Mouse (Mus musculus): ENCODE results near the gene Dner. TPM values are rescaled to one million over a fixed set of nuclear protein-coding genes. Genes with fewer than 3 reads are reported as not detected.

Gene Dner
- polyA plus RNA-seq, 1 experiment from 2014 or later, result 343 TPM

DNA sequence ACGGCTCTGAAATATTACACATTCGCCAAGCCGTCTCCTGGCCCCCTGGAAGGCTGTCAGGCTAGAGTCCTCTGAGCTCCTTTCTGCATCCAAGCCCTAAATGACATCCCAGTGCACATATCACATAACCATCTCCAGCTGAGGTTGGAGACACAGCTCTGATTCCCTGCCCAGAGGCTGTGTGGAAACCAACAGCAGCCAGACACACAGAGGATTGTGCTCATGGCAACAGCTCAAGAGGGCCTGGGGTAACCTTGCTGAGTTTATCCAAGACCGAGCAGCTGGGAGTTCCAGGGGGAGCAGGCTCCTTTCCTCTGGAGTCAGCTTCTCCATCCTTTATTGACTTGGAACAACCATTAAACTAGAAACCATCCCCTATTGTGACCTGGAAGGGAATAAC is 177.7 kb downstream of the Dner start:
- 46% methylated on average over 4 of the region's 4 CpGs for whole genome bisulfite sequencing
- Histone ChIP-seq H3K27me3 (no peaks in the 10 kb centered on the region), H3K4me3 (no peak overlapping the region), H3K27ac (replicated peaks) (0 out of 2 replicates have a peak overlapping the region, but pooled peaks have one; percentile 0), H3K9ac (no peak overlapping the region), H3K36me3 (no peaks in the 10 kb centered on the region), H3K4me1 (replicated peaks) (peaks cover 3% of the 10 kb centered on the region; the same call in 1 of the 2 replicates), H3K9me3 (no peaks in the 10 kb centered on the region), H3K4me2 (no peak overlapping the region)
- ATAC-seq (ENCODE audit: low FRiP score, low read depth), result 0 out of 2 replicates have a peak, but pooled peaks have one; percentile 36

DNA sequence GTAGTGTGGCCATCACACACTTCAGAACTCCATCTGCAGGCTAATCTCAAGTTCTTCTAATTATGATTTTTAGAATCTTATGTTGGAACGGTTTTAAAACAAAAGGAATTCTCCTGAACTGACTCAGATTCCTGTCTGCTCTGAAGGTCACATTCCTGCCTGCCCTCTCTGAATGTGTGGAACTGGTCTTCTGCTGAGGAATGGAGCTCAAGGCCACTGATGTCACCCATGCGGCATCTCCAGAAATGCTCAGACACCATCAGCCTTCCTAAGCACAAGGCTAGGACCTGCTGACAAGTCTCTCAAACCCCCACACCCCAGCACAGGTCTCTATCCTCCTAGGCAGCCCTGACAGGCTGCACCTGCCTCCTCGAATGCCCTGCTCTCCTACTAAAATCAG is 182.8 kb downstream of the Dner start:
- H3K27ac ChIP-seq (replicated peaks), result no peak overlapping the region
- H3K36me3 ChIP-seq, result no peaks in the 10 kb centered on the region
- H3K4me2 ChIP-seq, result no peak overlapping the region
- H3K4me3 ChIP-seq, result no peak overlapping the region
- no peaks in the 10 kb centered on the region for H3K27me3 ChIP-seq
- 65% methylated on average over 3 of the region's 3 CpGs for WGBS
- no peak for ATAC-seq (ENCODE audit: low FRiP score, low read depth)
- H3K9ac ChIP-seq, result no peak overlapping the region
- peaks cover under 1% of the 10 kb centered on the region; the same call in 1 of the 2 replicates for H3K4me1 ChIP-seq (replicated peaks)
- H3K9me3 ChIP-seq, result no peaks in the 10 kb centered on the region

GRCm38 (mm10) chr1:84508510-84508909 is 187.5 kb downstream of the Dner start:
- WGBS, result 80% methylated on average over 1 of the region's 1 CpGs

GRCm38 (mm10) chr1:84507568-84507967 is 188.5 kb downstream of the Dner start:
- H3K4me2 ChIP-seq, result no peak overlapping the region
- H3K36me3 ChIP-seq, result no peaks in the 10 kb centered on the region
- H3K27ac ChIP-seq (replicated peaks), result 0 out of 2 replicates have a peak overlapping the region, but pooled peaks have one; percentile 17
- no peaks in the 10 kb centered on the region for H3K27me3 ChIP-seq
- ATAC-seq (ENCODE audit: low FRiP score, low read depth), result no peak
- H3K4me3 ChIP-seq, result no peak overlapping the region
- H3K9ac ChIP-seq, result no peak overlapping the region
- H3K9me3 ChIP-seq, result no peaks in the 10 kb centered on the region
- peaks cover 12% of the 10 kb centered on the region for H3K4me1 ChIP-seq (replicated peaks)

More at GRCm38 (mm10) chr1:84508510-84508909, 187.5 kb downstream of the Dner start:
- Histone ChIP-seq H3K36me3 (no peaks in the 10 kb centered on the region), H3K27ac (replicated peaks) (no peak overlapping the region), H3K4me3 (no peak overlapping the region), H3K4me2 (no peak overlapping the region), H3K9ac (no peak overlapping the region), H3K27me3 (no peaks in the 10 kb centered on the region), H3K9me3 (no peaks in the 10 kb centered on the region), H3K4me1 (replicated peaks) (peaks cover 12% of the 10 kb centered on the region)
- ATAC-seq (ENCODE audit: low FRiP score, low read depth), result no peak

- no peaks in the 10 kb centered on the region for H3K27me3 ChIP-seq
- H3K9ac ChIP-seq, result no peak overlapping the region
- H3K4me3 ChIP-seq, result no peak overlapping the region
- no peak overlapping the region for H3K4me2 ChIP-seq
- no peaks in the 10 kb centered on the region for H3K9me3 ChIP-seq
- 42% methylated on average over 6 of the region's 6 CpGs for WGBS
- 0 out of 2 replicates have a peak overlapping the region, but pooled peaks have one; percentile 17 for H3K27ac ChIP-seq (replicated peaks)
- no peaks in the 10 kb centered on the region for H3K36me3 ChIP-seq
- peaks cover 12% of the 10 kb centered on the region for H3K4me1 ChIP-seq (replicated peaks)
- ATAC-seq (ENCODE audit: low FRiP score, low read depth), result no peak
Observed at GRCm38 (mm10) chr1:84506984-84507546, 189.0 kb downstream of the Dner start.

DNA sequence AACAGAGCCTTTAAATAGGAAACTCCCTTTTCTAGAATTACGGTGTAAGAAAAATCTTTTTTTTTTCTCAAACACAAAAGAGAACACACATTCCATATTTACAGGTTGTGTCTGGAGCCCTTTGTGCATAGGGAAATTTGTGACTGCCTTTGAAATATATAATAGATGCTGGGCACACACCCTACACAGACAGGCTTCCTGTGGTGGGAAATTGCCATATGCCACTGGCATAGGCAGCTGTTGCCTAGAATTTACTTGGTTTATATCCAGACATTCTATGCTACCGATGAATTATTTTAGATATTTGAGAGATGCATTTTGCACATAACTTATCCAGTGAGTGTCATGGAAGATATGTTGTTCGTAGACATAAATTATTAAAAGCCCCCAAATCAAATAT is 195.3 kb downstream of the Dner start:
- no peak overlapping the region for H3K4me2 ChIP-seq
- no peaks in the 10 kb centered on the region for H3K9me3 ChIP-seq
- no peak overlapping the region for H3K4me3 ChIP-seq
- H3K36me3 ChIP-seq, result no peaks in the 10 kb centered on the region
- 77% methylated on average over 3 of the region's 3 CpGs for WGBS
- ATAC-seq (ENCODE audit: low FRiP score, low read depth), result no peak
- no peaks in the 10 kb centered on the region for H3K4me1 ChIP-seq (replicated peaks)
- no peaks in the 10 kb centered on the region for H3K27me3 ChIP-seq
- peak overlapping the region; percentile 53; the same call in 1 of the 2 replicates for H3K27ac ChIP-seq (replicated peaks)
- no peak overlapping the region for H3K9ac ChIP-seq

- no peak overlapping the region for H3K27ac ChIP-seq (replicated peaks)
- ATAC-seq (ENCODE audit: low FRiP score, low read depth), result no peak
- WGBS, result 77% methylated on average over 6 of the region's 6 CpGs
Observed at GRCm38 (mm10) chr1:84491732-84492131, 204.3 kb downstream of the Dner start.

GRCm38 (mm10) chr1:84488546-84488945 is 207.5 kb downstream of the Dner start:
- Histone ChIP-seq H3K9ac (no peak overlapping the region), H3K36me3 (no peaks in the 10 kb centered on the region), H3K27me3 (no peaks in the 10 kb centered on the region), H3K27ac (replicated peaks) (no peak overlapping the region), H3K4me1 (replicated peaks) (peaks cover 10% of the 10 kb centered on the region; the same call in 1 of the 2 replicates), H3K4me3 (no peak overlapping the region), H3K4me2 (no peak overlapping the region), H3K9me3 (no peaks in the 10 kb centered on the region)
- WGBS, result 100% methylated on average over 1 of the region's 1 CpGs
- ATAC-seq (ENCODE audit: low FRiP score, low read depth), result peak; percentile 13; the same call in 1 of the 2 replicates

More at GRCm38 (mm10) chr1:84491732-84492131, 204.3 kb downstream of the Dner start:
- H3K4me3 ChIP-seq, result no peak overlapping the region
- H3K9ac ChIP-seq, result no peak overlapping the region
- H3K9me3 ChIP-seq, result no peaks in the 10 kb centered on the region
- H3K4me2 ChIP-seq, result no peak overlapping the region
- no peaks in the 10 kb centered on the region for H3K27me3 ChIP-seq
- no peaks in the 10 kb centered on the region for H3K36me3 ChIP-seq
- 0 out of 2 replicates have a peak, but pooled peaks cover 3% of the 10 kb centered on the region for H3K4me1 ChIP-seq (replicated peaks)

GRCm38 (mm10) chr1:84485066-84485465 is 211.0 kb downstream of the Dner start:
- no peaks in the 10 kb centered on the region for H3K27me3 ChIP-seq
- H3K4me1 ChIP-seq (replicated peaks), result peaks cover 10% of the 10 kb centered on the region; the same call in 1 of the 2 replicates
- no peaks in the 10 kb centered on the region for H3K9me3 ChIP-seq
- no peak overlapping the region for H3K27ac ChIP-seq (replicated peaks)
- no peak overlapping the region for H3K9ac ChIP-seq
- no peak for ATAC-seq (ENCODE audit: low FRiP score, low read depth)
- H3K4me3 ChIP-seq, result no peak overlapping the region
- H3K36me3 ChIP-seq, result no peaks in the 10 kb centered on the region
- H3K4me2 ChIP-seq, result no peak overlapping the region

DNA sequence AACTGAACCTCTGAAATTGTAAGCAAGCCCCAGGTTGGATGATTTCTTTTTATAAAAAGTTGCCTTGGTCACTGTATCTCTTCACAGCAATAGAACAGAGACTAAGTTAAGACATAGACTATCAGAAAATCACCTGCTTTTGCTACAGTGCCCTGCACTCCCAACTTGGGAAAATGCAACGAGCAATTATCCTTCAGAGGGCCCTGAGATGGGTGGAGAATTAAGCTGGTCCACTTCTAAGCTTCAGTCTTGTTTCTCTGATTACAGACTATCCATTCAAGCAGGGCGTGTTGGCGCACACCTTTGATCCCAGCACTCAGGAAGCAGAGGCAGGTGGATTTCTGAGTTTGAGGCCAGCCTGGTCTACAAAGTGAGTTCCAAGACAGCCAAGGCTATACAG is 211.4 kb downstream of the Dner start:
- Histone ChIP-seq H3K27me3 (no peaks in the 10 kb centered on the region), H3K4me2 (no peak overlapping the region), H3K4me3 (no peak overlapping the region), H3K27ac (replicated peaks) (no peak overlapping the region), H3K9ac (no peak overlapping the region), H3K36me3 (no peaks in the 10 kb centered on the region), H3K9me3 (no peaks in the 10 kb centered on the region), H3K4me1 (replicated peaks) (peaks cover 13% of the 10 kb centered on the region; the same call in 1 of the 2 replicates)
- no peak for ATAC-seq (ENCODE audit: low FRiP score, low read depth)
- 90% methylated on average over 3 of the region's 3 CpGs for WGBS

DNA sequence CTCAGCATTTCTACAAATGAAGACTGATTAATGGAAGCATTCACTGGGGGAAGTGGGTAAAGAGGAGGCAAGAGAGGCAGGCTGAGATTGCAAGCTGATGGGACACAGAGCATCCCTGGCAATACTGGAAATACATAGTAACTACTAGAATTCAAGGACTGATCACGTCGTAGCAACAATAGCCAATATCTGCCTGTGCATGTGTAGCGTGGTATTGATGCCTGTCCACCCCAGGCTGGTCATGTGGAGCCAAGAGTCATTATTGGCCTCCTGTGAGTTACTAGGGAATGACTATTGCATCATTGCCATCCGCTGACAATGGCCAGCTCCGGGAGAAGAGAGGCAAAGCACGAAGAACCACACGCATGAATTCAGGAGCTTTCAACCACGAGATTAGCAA is 216.0 kb downstream of the Dner start:
- ATAC-seq (ENCODE audit: low FRiP score, low read depth), result 0 out of 2 replicates have a peak, but pooled peaks have one; percentile 45
- Histone ChIP-seq H3K4me2 (no peak overlapping the region), H3K9me3 (no peaks in the 10 kb centered on the region), H3K27me3 (no peaks in the 10 kb centered on the region), H3K36me3 (no peaks in the 10 kb centered on the region), H3K9ac (no peak overlapping the region), H3K4me3 (no peak overlapping the region), H3K27ac (replicated peaks) (no peak overlapping the region), H3K4me1 (replicated peaks) (peaks cover 4% of the 10 kb centered on the region; the same call in 1 of the 2 replicates)
- WGBS, result 78% methylated on average over 8 of the region's 8 CpGs

DNA sequence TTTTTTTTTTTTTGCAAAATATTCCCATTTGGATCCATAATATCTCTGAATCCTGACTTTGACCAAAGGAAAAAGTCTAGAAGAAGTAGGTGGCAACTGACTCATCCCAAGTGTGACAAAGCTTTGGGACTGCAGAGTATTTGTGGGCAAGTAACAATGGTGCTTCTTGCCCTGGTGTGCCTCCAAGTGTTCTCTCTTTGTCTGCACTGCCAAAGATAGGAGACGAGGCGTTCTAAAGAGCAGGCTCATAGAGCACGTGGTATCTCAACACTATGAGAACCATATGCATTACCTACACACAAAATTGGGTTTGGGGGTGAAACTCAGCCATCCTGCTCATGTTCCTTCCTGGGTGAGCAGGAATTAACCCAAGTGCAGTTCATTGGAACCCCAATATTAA is 221.7 kb downstream of the Dner start:
- no peak overlapping the region for H3K9ac ChIP-seq
- no peak overlapping the region for H3K27ac ChIP-seq (replicated peaks)
- H3K4me2 ChIP-seq, result no peak overlapping the region
- no peak for ATAC-seq (ENCODE audit: low FRiP score, low read depth)
- no peaks in the 10 kb centered on the region for H3K4me1 ChIP-seq (replicated peaks)
- H3K27me3 ChIP-seq, result no peaks in the 10 kb centered on the region
- no peaks in the 10 kb centered on the region for H3K36me3 ChIP-seq
- WGBS, result 84% methylated on average over 3 of the region's 3 CpGs
- no peak overlapping the region for H3K4me3 ChIP-seq
- H3K9me3 ChIP-seq, result no peaks in the 10 kb centered on the region

DNA sequence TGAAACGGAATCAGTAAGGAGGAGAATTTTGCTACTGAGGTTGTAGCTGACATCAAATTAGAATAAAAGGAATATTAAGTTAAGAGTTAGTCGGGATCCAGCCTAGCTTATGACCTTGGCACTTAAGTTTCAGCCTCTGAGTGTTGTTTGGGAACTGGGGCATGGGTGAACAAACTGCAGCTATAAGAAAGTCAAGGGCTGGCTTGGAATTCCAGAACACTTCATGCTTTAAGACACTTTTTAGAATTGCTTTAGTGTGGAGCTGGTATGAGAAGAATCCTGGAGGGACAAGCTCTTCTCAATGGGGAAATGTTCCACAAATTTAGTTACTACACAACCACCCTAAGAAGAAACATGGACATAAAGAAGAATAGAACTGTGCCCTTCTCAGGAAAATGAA is 223.8 kb downstream of the Dner start:
- H3K4me2 ChIP-seq, result no peak overlapping the region
- no peak overlapping the region for H3K9ac ChIP-seq
- no peak overlapping the region for H3K4me3 ChIP-seq
- H3K9me3 ChIP-seq, result no peaks in the 10 kb centered on the region
- no peaks in the 10 kb centered on the region for H3K27me3 ChIP-seq
- no peaks in the 10 kb centered on the region for H3K4me1 ChIP-seq (replicated peaks)
- no peaks in the 10 kb centered on the region for H3K36me3 ChIP-seq
- ATAC-seq (ENCODE audit: low FRiP score, low read depth), result no peak
- 80% methylated on average over 2 of the region's 2 CpGs for WGBS
- no peak overlapping the region for H3K27ac ChIP-seq (replicated peaks)
